Mouse (Mus musculus) layer of hippocampus, postnatal 25 days (tissue): ENCODE results near the gene Cldn34b2. TPM values are rescaled to one million over a fixed set of nuclear protein-coding genes. Genes with fewer than 3 reads are reported as not detected.
"Not testable (repeated sequence)": the region's sequence is repeated elsewhere in the genome, so short reads cannot be mapped to it uniquely, and the experiment has no call there.

ENCODE experiments used
- DNase-seq, 2 experiments: peaks; one replicate each; pipeline ENCODE4 v3.0.0; 2022; ENCODE audit warnings: mixed read lengths in 2 of 2, low spot score in 1 of 2; ENCODE audit errors: extremely low spot score in 1 of 2
- total RNA-seq, 2 experiments: library from RNA; stranded (reverse); gene quantifications; 2 replicates each; pipeline ENCODE4 v1.2.3; 2021

Gene Cldn34b2
- not detected for total RNA-seq

DNA sequence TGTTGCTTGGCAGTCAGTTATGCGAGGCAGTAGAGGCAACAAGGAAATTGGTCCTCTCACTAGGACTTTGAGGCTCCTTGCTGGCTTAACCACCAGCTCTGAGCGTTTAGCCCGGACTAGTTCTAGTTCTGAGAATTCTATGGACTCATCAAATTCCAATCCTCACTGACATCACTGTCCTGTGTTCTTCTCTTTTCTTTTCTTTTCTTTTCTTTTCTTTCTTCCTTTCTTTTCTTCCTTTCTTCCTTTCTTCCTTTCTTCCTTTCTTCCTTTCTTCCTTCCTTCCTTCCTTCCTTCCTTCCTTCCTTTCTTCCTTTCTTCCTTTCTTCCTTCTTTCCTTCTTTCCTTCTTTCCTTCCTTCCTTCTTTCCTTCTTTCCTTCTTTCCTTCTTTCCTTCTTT lies at the start of gene Cldn34b2:
Cldn34b2 (minus strand) TSS at position 101 of the 400 bp plus-strand sequence.
- DNase-seq = not testable (repeated sequence)

GRCm38 (mm10) chrX:155177640-155178039 lies 49.4 kb upstream of the Cldn34b2 start:
- DNase-seq = no peak

DNA sequence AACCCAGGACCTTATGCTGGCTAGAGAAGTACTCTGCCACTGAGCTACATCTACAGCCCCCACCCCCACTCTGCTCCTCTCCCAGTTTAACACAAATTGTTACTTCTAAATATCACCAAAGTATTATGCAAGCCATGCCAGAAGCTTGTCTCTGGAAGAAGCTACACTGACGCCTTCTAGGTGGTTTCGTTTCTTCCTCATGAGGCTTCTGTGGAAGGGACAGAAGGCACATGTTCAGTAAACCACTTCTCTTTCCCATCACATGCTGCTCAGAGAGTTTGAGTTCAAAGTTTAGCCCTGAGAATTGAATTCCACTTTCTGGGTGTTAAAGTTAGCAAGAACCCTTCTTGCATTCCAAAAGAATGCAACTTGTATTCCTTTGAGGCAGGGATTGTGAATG lies 49.0 kb upstream of the Cldn34b2 start:
- no peak for DNase-seq

- DNase-seq = no peak
These were observed 47.4 kb upstream of the Cldn34b2 start for GRCm38 (mm10) chrX:155175568-155175967.

- DNase-seq = no peak
These were observed 44.1 kb upstream of the Cldn34b2 start for GRCm38 (mm10) chrX:155172310-155172709.

GRCm38 (mm10) chrX:155171754-155172153 lies 43.5 kb upstream of the Cldn34b2 start:
- DNase-seq = no peak

DNA sequence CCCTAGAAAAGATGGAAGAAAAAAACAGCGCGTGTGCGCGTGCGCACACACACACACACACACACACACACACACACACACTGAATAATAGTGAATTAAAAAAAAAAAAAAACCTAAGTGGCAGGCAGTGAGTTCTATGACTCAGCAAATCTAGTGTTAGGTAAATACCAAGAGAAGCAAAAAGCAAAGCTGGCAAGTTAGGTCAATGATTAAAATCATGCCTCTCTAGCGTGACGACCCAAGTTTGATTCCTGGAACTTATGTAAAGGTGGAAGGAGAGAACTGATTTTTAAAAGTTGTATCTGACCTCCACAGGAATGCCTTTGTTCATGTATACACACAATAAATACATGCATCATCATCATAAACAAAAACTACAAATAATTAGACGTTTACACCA lies 41.7 kb upstream of the Cldn34b2 start:
- no peak for DNase-seq

- DNase-seq = no peak
These were observed 39.5 kb upstream of the Cldn34b2 start for GRCm38 (mm10) chrX:155167667-155168066.

DNA sequence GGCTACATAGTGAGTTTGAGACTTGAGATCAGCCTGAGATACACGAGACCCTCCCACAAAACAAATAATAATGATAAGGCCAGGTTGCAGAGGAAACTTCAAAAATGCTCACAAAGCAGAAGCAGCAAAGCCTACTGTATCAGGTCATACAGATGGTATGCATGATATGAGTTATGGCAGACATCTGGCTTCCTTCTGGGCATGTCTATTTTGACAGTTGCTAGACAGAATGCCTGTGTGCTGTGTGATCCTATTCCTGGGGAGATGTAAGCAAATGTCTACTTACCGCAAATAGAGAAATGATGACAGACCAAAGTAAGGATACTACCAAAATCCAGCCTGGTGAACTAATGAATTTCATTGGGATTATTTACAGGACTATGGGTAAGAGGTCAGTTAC lies 38.1 kb upstream of the Cldn34b2 start:
- DNase-seq = no peak

- no peak for DNase-seq
These were observed 35.3 kb upstream of the Cldn34b2 start for GRCm38 (mm10) chrX:155163553-155163952.

DNA sequence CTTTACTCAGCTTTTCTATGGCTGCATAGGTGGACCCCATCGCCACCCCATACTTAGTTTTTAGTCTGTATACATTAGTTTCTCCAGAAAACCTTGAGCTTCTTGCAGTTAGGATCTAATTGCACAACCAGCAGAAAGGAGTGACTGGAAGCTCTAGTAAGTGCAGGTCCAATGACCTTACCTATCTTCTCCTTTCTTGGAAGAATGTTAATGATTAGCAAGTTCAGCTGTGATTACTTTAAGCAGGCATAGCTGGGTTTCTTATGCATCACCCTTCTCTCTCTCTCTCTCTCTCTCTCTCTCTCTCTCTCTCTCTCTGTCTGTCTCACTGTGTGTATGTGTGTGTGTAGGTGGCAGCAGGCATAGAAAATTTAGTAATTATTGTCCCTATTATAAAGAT lies 23.7 kb upstream of the Cldn34b2 start:
- DNase-seq = no peak

- DNase-seq = peak; percentile 7 to 40
These were observed 16.5 kb upstream of the Cldn34b2 start for GRCm38 (mm10) chrX:155144718-155145117.

DNA sequence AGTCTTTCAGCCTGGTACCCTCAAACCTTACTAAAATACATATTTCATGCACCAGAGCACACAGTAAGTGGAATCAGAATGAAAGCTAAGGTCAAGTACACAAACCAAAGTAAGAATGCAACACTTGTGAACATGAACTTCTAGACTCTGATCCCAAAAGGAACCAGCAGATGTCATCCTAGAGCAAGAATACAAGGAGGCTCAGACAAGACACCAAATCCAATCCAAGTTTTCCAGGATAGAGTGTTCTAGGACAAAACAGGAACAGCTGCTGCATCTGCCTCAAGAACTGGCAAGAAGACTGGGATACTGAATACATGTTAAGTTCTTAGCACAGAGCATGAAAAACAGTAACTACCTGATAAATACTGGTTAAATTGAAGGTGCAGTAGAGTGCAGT lies 30.2 kb downstream of the Cldn34b2 start:
- no peak for DNase-seq

DNA sequence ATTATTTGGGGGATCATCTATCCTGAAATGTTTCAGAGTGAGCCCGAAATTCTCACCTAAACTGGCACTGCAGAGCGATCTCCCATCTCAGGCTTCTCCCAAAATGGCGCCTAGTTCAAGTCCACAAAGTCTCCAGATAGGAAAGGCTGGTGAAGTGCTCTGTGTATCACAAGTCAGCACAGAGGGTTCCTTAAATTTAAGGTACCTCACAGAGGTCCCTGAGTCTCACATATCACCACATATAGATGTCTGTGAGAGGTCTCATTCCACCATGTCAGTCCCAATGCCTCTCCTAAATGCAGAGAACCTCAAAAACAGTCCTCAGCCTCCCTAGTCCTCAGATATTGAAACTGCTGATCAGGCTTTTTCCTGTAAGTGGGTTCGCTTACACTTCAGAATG lies 34.6 kb downstream of the Cldn34b2 start, which contains the start of gene Magea2:
Magea2 (minus strand) TSS at position 101 of the 400 bp plus-strand sequence.
- DNase-seq = not testable (repeated sequence)

DNA sequence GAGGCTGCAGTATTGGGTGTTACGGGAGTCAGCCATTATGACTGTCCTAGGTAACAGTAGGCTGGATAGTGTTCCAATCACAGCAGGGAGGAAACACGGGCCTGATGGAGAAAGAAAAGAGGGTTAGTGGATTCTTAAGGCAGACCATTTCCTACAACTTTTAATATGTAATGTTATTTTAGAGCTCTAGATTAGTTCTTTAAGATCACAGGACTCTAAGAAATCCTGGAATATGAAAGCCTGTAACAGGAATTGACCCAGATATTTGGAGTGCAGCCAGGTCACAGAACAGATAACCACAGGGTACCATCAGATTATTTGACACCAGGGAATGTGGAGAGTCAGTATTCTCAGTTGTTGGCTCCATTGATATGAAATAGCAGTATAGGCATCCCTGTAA lies 38.5 kb downstream of the Cldn34b2 start, which contains the start of gene Magea1:
Magea1 (minus strand) TSS at position 101 of the 400 bp plus-strand sequence.
- not testable (repeated sequence) for DNase-seq

Other genes starting within 250 kb of the Cldn34b2 start
- gene Cldn34b1, start 238.1 kb downstream of the Cldn34b2 start, total RNA-seq = not detected
- gene Magea6, start 192.4 kb downstream of the Cldn34b2 start, total RNA-seq = not detected
- gene Magea3, start 178.9 kb downstream of the Cldn34b2 start, total RNA-seq = not detected
- not detected for gene Magea8, start 132.6 kb downstream of the Cldn34b2 start, total RNA-seq
- gene Magea5, start 65.3 kb downstream of the Cldn34b2 start, total RNA-seq = not detected
- gene Magea1, start 38.6 kb downstream of the Cldn34b2 start, total RNA-seq = not detected
- gene Magea2, start 34.7 kb downstream of the Cldn34b2 start, total RNA-seq = not detected
- gene Sat1, start 88.0 kb upstream of the Cldn34b2 start, total RNA-seq = 10 to 100 TPM; 57.6 to 79.1 TPM
- gene Acot9, start 134.0 kb upstream of the Cldn34b2 start, total RNA-seq = 10 to 100 TPM; 19.2 to 20.0 TPM
- 10 to 100 TPM; 15.4 to 20.5 TPM for gene Prdx4, start 212.3 kb upstream of the Cldn34b2 start, total RNA-seq